Mouse (Mus musculus) midbrain, postnatal 0 days (tissue): Measurements from ENCODE around the gene Pnrc2. TPM values are rescaled to one million over a fixed set of nuclear protein-coding genes. Genes with fewer than 3 reads are reported as not detected.

Experiments
- ATAC-seq: fragments of 200-750 bp; cut with Nextera tagmentation; 2 replicates; pipeline ENCODE4 v1.8.0; 2017; ENCODE audit warnings: moderate number of reproducible peaks, mild to moderate bottlenecking, moderate TSS enrichment, moderate library complexity; ENCODE audit not compliant: low FRiP score
- DNase-seq: peaks from one replicate; pipeline ENCODE4 v3.0.0-alpha.2; 2015; ENCODE audit warnings: low spot score
- H3K27ac ChIP-seq: fragments of 300-500 bp; sonication (generic); 2 replicates; pipeline ENCODE4 v1.5.1; 2014; ENCODE audit warnings: low read depth, mild to moderate bottlenecking, low read length, mixed read lengths
- H3K27me3 ChIP-seq: fragments of 300-500 bp; sonication (generic); 2 replicates; pipeline ENCODE4 v1.6.1; 2014; ENCODE audit warnings: low read length, control low read depth, mixed read lengths; ENCODE audit not compliant: insufficient read depth
- H3K36me3 ChIP-seq: fragments of 300-500 bp; sonication (generic); 2 replicates; pipeline ENCODE4 v1.6.1; 2014; ENCODE audit warnings: low read length, control low read depth, mixed read lengths; ENCODE audit not compliant: insufficient read depth
- H3K4me1 ChIP-seq: fragments of 300-500 bp; sonication (generic); 2 replicates; pipeline ENCODE4 v1.6.1; 2014; ENCODE audit warnings: mild to moderate bottlenecking, control low read depth, antibody characterized with exemption, low read length, mixed read lengths; ENCODE audit not compliant: insufficient read depth
- H3K4me2 ChIP-seq: fragments of 300-500 bp; sonication (generic); 2 replicates; pipeline ENCODE4 v1.6.1; 2014; ENCODE audit warnings: low read depth, mild to moderate bottlenecking, low read length, mixed read lengths; ENCODE audit not compliant: poor library complexity, severe bottlenecking
- H3K4me3 ChIP-seq: fragments of 300-500 bp; sonication (generic); 2 replicates; pipeline ENCODE4 v1.5.1; 2014; ENCODE audit warnings: low read depth, mild to moderate bottlenecking, low read length, moderate library complexity
- H3K9ac ChIP-seq: fragments of 300-500 bp; sonication (generic); replicated peaks from 2 replicates; pipeline ENCODE4 v1.6.1; 2014; ENCODE audit warnings: mild to moderate bottlenecking, low read length, moderate library complexity, mixed read lengths; ENCODE audit not compliant: poor library complexity, severe bottlenecking
- H3K9me3 ChIP-seq: fragments of 300-500 bp; sonication (generic); 2 replicates; pipeline ENCODE4 v1.6.1; 2016; ENCODE audit warnings: low read length, control low read depth
- CTCF ChIP-seq: IDR thresholded peaks from 2 replicates; pipeline ENCODE4 v1.5.1; 2016; ENCODE audit warnings: antibody characterized with exemption, mild to moderate bottlenecking
- WGBS: fragments of 180-500 bp; shearing (Covaris S2); extraction: QIAGEN DNeasy Blood & Tissue Kit; methylation state at CpG from one replicate; pipeline ENCODE4 v1.1.7; 2014; 5-methylcytosine and 5-hydroxymethylcytosine counted together
- polyA plus RNA-seq: library from polyadenylated mRNA; unstranded; fragments of >200 nt; fragmentation: Nextera tagmentation; extraction: Ambion mirVana; gene quantifications from 2 replicates; pipeline ENCODE4 v1.2.1, GENCODE M21; 2015
- total RNA-seq: library from RNA; depleted of rRNA; stranded (reverse); fragments of >200 nt; gene quantifications from 2 replicates; pipeline ENCODE4 v1.2.3, GENCODE M21; 2014

The Pnrc2 gene
- total and polyA plus RNA-seq, 2 experiments from 2014 or later: 52.6 to 67.6 TPM

- TF ChIP-seq CTCF: peak; percentile 43
- Histone ChIP-seq H3K4me2 (peak overlapping the region; percentile 57), H3K9me3 (no peaks in the 10 kb centered on the region), H3K36me3 (no peaks in the 10 kb centered on the region), H3K9ac (peak overlapping the region; percentile 73), H3K4me1 (peaks cover 10% of the 10 kb centered on the region), H3K27me3 (no peaks in the 10 kb centered on the region), H3K4me3 (peak overlapping the region; percentile 84), H3K27ac (peak overlapping the region; percentile 97)
- DNase-seq: peak; percentile 35
- 8% methylated on average over 6 of the region's 6 CpGs for WGBS
- ATAC-seq: peak; percentile 4; the same call in 1 of the 2 replicates
These were observed 18.6 kb downstream of the Pnrc2 start for GRCm38 (mm10) chr4:135855080-135855479.

GRCm38 (mm10) chr4:135854630-135855029, 19.0 kb downstream of the Pnrc2 start:
- Histone ChIP-seq H3K9me3 (no peaks in the 10 kb centered on the region), H3K4me3 (no peak overlapping the region), H3K36me3 (no peaks in the 10 kb centered on the region), H3K9ac (peak overlapping the region; percentile 73; the same call in 1 of the 2 replicates), H3K4me2 (peak overlapping the region; percentile 57), H3K4me1 (peaks cover 10% of the 10 kb centered on the region), H3K27me3 (no peaks in the 10 kb centered on the region), H3K27ac (peak overlapping the region; percentile 97)
- no peak for ATAC-seq
- TF ChIP-seq CTCF: no peak
- DNase-seq: no peak
- WGBS: 73% methylated on average over 11 of the region's 11 CpGs

GRCm38 (mm10) chr4:135853987-135854546, 19.6 kb downstream of the Pnrc2 start:
- TF ChIP-seq CTCF: no peak
- no peak for ATAC-seq
- Histone ChIP-seq H3K4me3 (no peak overlapping the region), H3K36me3 (no peaks in the 10 kb centered on the region), H3K9me3 (no peaks in the 10 kb centered on the region), H3K4me2 (no peak overlapping the region), H3K27me3 (no peaks in the 10 kb centered on the region), H3K4me1 (peaks cover 10% of the 10 kb centered on the region), H3K27ac (no peak overlapping the region), H3K9ac (no peak overlapping the region)
- no peak for DNase-seq
- 87% methylated on average over 14 of the region's 14 CpGs for WGBS

GRCm38 (mm10) chr4:135851942-135852341, 21.7 kb downstream of the Pnrc2 start:
- Histone ChIP-seq H3K27me3 (no peaks in the 10 kb centered on the region), H3K4me1 (no peaks in the 10 kb centered on the region), H3K9me3 (no peaks in the 10 kb centered on the region), H3K4me2 (no peak overlapping the region), H3K27ac (no peak overlapping the region), H3K36me3 (no peaks in the 10 kb centered on the region), H3K4me3 (no peak overlapping the region), H3K9ac (no peak overlapping the region)
- 88% methylated on average over 9 of the region's 9 CpGs for WGBS
- no peak for ATAC-seq
- TF ChIP-seq CTCF: no peak
- no peak for DNase-seq

GRCm38 (mm10) chr4:135850411-135851095, 23.1 kb downstream of the Pnrc2 start:
- 0 out of 2 replicates have a peak overlapping the region, but pooled peaks have one; percentile 1 for H3K27ac ChIP-seq
- H3K36me3 ChIP-seq: no peaks in the 10 kb centered on the region
- TF ChIP-seq CTCF: no peak
- H3K4me1 ChIP-seq: no peaks in the 10 kb centered on the region
- no peaks in the 10 kb centered on the region for H3K9me3 ChIP-seq
- 25% methylated on average over 13 of the region's 13 CpGs for WGBS
- peak overlapping the region; percentile 4; the same call in 1 of the 2 replicates for H3K4me2 ChIP-seq
- ATAC-seq (peak; percentile 57), DNase-seq (peak; percentile 93)
- H3K4me3 ChIP-seq: no peak overlapping the region
- H3K9ac ChIP-seq: no peak overlapping the region; the same call in 1 of the 2 replicates
- no peaks in the 10 kb centered on the region for H3K27me3 ChIP-seq

- ATAC-seq: no peak
- Histone ChIP-seq H3K36me3 (no peaks in the 10 kb centered on the region), H3K27me3 (no peaks in the 10 kb centered on the region), H3K4me3 (no peak overlapping the region), H3K4me2 (no peak overlapping the region), H3K27ac (no peak overlapping the region), H3K9ac (no peak overlapping the region), H3K9me3 (no peaks in the 10 kb centered on the region), H3K4me1 (no peaks in the 10 kb centered on the region)
- no peak for TF ChIP-seq CTCF
- 64% methylated on average over 5 of the region's 5 CpGs for WGBS
- DNase-seq: no peak
These were observed 26.1 kb downstream of the Pnrc2 start for GRCm38 (mm10) chr4:135847581-135847980.
